Mouse (Mus musculus): Measurements from ENCODE around the gene Cyld. TPM values are rescaled to one million over a fixed set of nuclear protein-coding genes. Genes with fewer than 3 reads are reported as not detected.

Cyld gene
- polyA plus RNA-seq, 1 experiment from 2014 or later = 16.8 TPM

DNA sequence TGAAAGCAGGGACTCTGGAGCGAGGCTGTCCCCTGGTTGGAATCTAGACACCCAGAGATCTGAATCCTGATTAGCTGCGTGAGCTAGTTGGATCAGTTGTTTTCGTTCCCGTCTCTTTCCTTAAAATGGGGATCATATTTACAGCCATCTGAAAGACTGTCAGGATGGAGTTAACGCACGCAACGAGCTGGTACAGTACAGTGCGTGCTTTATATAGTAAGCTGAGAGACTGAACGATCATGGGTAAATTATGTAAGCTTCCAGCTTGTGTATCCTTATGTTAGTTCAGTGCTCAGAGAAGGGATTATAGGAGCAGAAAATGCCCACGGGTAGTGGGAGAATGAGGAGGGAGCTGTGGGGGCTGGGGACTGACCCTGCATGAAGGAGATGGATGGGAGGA is 25.3 kb upstream of the Cyld start:
- H3K9ac ChIP-seq (replicated peaks) = no peak overlapping the region
- no peak overlapping the region for H3K4me2 ChIP-seq (replicated peaks)
- 75% methylated on average over 10 of the region's 10 CpGs for WGBS
- H3K4me3 ChIP-seq = no peak overlapping the region
- ATAC-seq (replicated peaks) = no peak
- H3K4me1 ChIP-seq = peaks cover 12% of the 10 kb centered on the region
- H3K9me3 ChIP-seq = no peaks in the 10 kb centered on the region
- no peaks in the 10 kb centered on the region for H3K27me3 ChIP-seq
- no peaks in the 10 kb centered on the region for H3K36me3 ChIP-seq
- peak overlapping the region; percentile 33; the same call in 1 of the 2 replicates for H3K27ac ChIP-seq (replicated peaks)

DNA sequence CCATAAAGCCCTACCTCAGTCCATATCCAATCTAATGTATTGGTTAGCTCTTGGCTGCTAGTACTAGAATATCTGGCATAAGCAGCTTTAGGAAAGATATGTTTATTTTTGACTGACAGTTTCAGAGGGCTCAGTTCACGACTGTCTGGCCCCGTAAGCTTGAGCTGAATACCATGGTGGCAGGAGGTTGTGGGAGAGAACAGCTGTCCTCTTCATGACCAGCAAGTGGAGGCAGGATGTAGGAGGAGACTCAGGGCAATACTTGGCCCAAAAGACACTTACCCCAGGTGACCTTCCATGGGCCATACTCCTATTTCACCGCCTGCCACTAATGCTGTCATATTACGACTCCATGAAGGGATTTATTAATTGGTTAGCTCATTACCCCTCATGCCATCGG is 23.0 kb upstream of the Cyld start:
- Histone ChIP-seq H3K27ac (replicated peaks) (no peak overlapping the region), H3K4me2 (replicated peaks) (no peak overlapping the region), H3K27me3 (no peaks in the 10 kb centered on the region), H3K4me3 (no peak overlapping the region), H3K9me3 (no peaks in the 10 kb centered on the region), H3K9ac (replicated peaks) (no peak overlapping the region), H3K4me1 (peaks cover 14% of the 10 kb centered on the region), H3K36me3 (no peaks in the 10 kb centered on the region)
- WGBS = 82% methylated on average over 5 of the region's 5 CpGs
- no peak for ATAC-seq (replicated peaks)

DNA sequence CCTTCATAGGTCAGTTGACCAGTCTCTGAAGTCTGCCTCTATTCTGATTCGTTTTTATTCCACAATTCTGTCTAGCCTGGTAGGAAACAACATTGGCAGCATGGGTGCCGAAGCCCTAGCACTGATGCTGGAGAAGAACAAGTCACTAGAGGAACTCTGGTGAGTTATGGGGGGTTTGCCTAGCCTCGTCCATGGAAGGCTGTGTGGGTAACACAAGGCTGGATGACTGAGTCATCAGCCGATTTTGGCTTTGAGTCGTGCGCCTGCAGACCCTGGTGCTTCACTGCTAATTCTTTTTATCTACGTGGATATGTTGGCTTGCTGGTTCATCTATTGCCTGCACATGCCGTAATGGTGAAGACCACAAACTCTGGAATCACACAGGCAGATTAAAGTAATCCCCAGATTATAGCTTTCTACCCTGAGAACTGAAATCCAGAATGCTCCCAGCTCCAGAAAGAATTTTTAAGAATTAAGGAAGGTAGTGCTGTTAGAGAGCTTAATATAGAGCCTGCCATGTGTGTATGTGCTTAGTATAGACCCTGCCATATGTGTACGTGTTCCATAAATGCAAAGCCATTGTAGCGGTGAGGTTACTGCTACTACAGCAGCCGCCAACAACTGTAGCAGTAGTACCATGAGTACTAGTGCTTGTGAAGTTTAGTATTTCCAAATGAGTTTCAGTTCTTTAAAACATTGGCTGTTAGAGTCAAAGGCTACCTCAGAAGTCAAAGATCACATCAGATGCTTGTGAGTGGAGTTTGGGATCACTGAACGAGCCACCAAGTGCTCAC is 21.3 kb upstream of the Cyld start:
- Histone ChIP-seq H3K4me2 (replicated peaks) (no peak overlapping the region), H3K36me3 (no peaks in the 10 kb centered on the region), H3K9me3 (no peaks in the 10 kb centered on the region), H3K27ac (replicated peaks) (no peak overlapping the region), H3K4me3 (no peak overlapping the region), H3K9ac (replicated peaks) (no peak overlapping the region), H3K4me1 (peaks cover 17% of the 10 kb centered on the region), H3K27me3 (no peaks in the 10 kb centered on the region)
- WGBS = 90% methylated on average over 12 of the region's 12 CpGs
- ATAC-seq (replicated peaks) = no peak

DNA sequence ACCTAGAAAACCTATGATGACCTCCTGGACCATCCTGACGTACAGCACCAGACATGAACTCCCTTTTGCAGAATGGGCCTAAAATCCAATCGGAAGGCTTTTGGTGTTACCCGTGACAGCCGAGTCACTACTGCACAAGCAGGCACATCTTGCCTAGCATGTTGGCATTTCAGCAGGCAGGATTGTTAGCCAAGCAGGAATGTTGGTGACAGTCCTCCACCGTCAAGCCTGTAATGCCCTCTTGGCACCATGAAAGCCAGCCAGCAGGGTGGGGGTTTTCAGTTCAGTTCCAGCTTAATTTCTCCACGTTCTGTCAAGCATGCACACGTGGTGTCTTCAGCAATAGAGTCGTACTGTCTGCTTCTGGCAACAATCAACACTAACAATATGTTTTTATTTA is 19.8 kb upstream of the Cyld start:
- no peak overlapping the region for H3K27ac ChIP-seq (replicated peaks)
- H3K9me3 ChIP-seq = no peaks in the 10 kb centered on the region
- 57% methylated on average over 8 of the region's 8 CpGs for WGBS
- H3K4me1 ChIP-seq = peaks cover 17% of the 10 kb centered on the region
- no peak overlapping the region for H3K4me3 ChIP-seq
- no peak overlapping the region for H3K9ac ChIP-seq (replicated peaks)
- no peak overlapping the region for H3K4me2 ChIP-seq (replicated peaks)
- ATAC-seq (replicated peaks) = no peak
- H3K27me3 ChIP-seq = no peaks in the 10 kb centered on the region
- H3K36me3 ChIP-seq = no peaks in the 10 kb centered on the region

DNA sequence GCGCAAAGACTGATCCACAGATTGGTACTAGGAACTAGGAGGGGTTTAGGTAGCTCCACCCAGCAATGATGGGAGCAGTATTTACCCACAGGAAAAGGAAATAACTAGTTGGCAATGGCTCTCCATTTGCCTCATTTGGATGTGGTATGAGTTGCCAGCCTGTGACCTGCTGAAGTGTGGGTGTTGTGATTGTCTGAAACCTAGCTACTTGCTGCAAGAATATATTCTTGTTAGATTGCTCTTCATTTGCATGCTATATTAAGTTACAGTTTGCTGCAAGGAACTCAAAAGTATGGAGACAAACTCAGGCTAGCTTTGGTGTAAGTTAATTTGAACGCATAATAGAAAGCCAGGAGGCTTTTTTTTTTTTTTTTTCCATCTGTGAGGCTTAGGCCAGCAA is 16.3 kb upstream of the Cyld start:
- Histone ChIP-seq H3K4me2 (replicated peaks) (no peak overlapping the region), H3K4me3 (no peak overlapping the region), H3K4me1 (peaks cover 17% of the 10 kb centered on the region), H3K27me3 (no peaks in the 10 kb centered on the region), H3K36me3 (no peaks in the 10 kb centered on the region), H3K27ac (replicated peaks) (no peak overlapping the region), H3K9ac (replicated peaks) (no peak overlapping the region), H3K9me3 (no peaks in the 10 kb centered on the region)
- WGBS = 97% methylated on average over 2 of the region's 2 CpGs
- no peak for ATAC-seq (replicated peaks)

DNA sequence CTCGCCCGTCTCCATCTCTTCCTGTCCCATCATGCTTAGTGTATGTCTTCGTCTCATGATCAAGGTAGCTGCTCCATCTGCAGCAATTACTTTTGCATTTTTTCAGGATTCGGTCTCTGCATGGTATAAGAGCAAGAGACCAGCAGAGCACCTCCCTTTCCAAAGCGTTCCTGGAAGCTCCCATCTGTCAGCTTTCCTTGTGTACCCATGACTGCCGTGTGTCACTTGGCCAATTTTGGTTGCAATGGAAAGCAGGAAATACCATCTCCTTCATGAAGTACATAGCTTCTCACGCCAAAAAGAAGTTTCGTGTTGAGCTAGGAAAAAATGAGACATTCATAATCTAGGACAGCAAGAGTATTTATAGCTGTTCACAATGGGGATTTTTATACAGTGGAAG is 15.8 kb upstream of the Cyld start:
- no peaks in the 10 kb centered on the region for H3K9me3 ChIP-seq
- ATAC-seq (replicated peaks) = no peak
- no peaks in the 10 kb centered on the region for H3K36me3 ChIP-seq
- H3K9ac ChIP-seq (replicated peaks) = no peak overlapping the region
- no peak overlapping the region for H3K4me2 ChIP-seq (replicated peaks)
- no peaks in the 10 kb centered on the region for H3K27me3 ChIP-seq
- WGBS = 85% methylated on average over 8 of the region's 8 CpGs
- H3K4me1 ChIP-seq = peaks cover 17% of the 10 kb centered on the region
- no peak overlapping the region for H3K27ac ChIP-seq (replicated peaks)
- H3K4me3 ChIP-seq = no peak overlapping the region

DNA sequence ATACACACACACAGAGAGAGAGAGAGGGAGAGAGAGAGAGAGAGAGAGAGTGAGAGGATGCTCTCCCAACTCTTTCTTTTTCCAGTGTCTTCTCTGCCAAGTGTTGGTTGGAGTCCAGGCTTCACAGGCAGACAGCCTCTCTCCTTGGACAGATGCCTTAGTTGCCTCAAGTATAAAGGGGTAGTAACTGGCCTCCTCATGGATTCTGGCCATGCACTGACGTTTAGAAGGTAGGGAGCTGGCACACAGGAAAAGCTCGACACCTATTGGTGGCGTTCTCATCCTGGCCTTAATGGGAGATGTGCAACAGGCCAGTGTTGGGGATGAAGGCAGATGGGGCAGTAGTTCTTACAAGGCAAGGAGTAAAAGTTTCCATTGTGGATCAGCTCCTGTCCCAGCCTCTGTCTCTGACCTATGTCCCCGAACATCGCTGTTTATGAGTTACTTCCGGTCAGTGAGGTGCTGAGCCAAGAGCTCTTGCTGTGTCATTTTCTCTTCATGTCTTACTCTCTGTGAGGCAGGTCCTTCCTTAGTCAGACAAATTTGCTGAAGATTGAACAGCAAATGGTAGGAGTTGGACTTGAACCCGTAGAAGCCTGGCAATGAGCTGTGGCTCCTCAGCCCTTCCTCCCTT is 13.1 kb upstream of the Cyld start:
- H3K9ac ChIP-seq (replicated peaks) = no peak overlapping the region
- H3K9me3 ChIP-seq = no peaks in the 10 kb centered on the region
- H3K4me2 ChIP-seq (replicated peaks) = no peak overlapping the region
- no peak for ATAC-seq (replicated peaks)
- H3K4me3 ChIP-seq = no peak overlapping the region
- no peak overlapping the region for H3K27ac ChIP-seq (replicated peaks)
- peaks cover 5% of the 10 kb centered on the region for H3K4me1 ChIP-seq
- H3K27me3 ChIP-seq = no peaks in the 10 kb centered on the region
- H3K36me3 ChIP-seq = no peaks in the 10 kb centered on the region
- 81% methylated on average over 7 of the region's 7 CpGs for WGBS

DNA sequence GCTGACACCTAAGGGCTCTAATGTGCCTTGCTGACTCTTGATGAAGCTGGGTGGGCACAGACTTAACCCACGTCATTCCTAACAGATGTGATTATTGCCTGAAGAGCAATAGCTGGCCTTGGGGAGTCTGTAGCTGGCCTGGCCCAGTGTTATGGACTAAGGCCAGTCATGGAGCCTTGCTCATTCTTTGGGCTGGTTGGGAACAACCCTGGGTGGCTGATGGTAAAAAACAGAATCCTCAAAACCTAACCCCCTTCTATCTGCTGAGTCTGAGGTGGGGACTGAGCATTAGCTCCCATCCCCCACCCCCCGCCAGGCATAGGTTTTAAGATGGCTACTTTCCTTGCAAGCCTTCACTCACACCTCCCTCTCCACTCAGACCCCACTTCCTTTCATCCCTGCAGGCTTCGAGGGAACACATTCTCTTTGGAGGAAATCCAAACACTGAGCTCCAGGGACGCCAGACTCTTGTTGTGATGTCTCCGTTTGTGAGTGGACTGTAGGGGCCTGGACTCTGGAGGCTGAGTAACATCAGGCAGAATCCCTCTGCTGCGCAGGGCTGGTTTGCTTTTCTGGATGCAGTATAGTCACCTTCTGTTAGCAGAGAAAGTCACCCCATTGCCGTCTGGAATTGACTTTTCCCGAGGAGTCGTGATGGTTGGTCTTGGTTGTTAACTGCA is 10.5 kb upstream of the Cyld start:
- ATAC-seq (replicated peaks) = no peak
- H3K27ac ChIP-seq (replicated peaks) = no peak overlapping the region
- no peak overlapping the region for H3K4me2 ChIP-seq (replicated peaks)
- H3K4me1 ChIP-seq = no peaks in the 10 kb centered on the region
- H3K4me3 ChIP-seq = no peak overlapping the region
- WGBS = 76% methylated on average over 9 of the region's 9 CpGs
- H3K9me3 ChIP-seq = no peaks in the 10 kb centered on the region
- H3K27me3 ChIP-seq = no peaks in the 10 kb centered on the region
- H3K36me3 ChIP-seq = no peaks in the 10 kb centered on the region
- H3K9ac ChIP-seq (replicated peaks) = no peak overlapping the region

DNA sequence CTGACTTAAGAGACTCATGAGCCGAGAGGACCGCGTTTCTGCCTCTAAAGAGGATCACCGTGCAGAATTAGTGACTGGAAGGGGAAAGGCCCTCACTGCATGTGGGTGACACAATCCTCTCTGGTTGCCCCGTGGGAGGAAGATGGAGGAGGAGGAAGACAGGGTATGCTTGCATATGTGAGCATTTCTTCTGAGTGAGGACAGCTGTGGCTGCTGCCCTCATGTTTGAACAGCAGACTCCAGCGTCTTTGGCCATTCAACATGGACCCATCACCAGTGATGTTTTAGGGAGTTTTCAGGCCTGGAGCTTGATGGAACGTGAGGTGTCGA is 10.0 kb upstream of the Cyld start:
- Histone ChIP-seq H3K27me3 (no peaks in the 10 kb centered on the region), H3K4me1 (no peaks in the 10 kb centered on the region), H3K27ac (replicated peaks) (no peak overlapping the region), H3K9me3 (no peaks in the 10 kb centered on the region), H3K4me3 (no peak overlapping the region), H3K4me2 (replicated peaks) (no peak overlapping the region), H3K9ac (replicated peaks) (no peak overlapping the region), H3K36me3 (no peaks in the 10 kb centered on the region)
- no peak for ATAC-seq (replicated peaks)
- WGBS = 83% methylated on average over 8 of the region's 8 CpGs

DNA sequence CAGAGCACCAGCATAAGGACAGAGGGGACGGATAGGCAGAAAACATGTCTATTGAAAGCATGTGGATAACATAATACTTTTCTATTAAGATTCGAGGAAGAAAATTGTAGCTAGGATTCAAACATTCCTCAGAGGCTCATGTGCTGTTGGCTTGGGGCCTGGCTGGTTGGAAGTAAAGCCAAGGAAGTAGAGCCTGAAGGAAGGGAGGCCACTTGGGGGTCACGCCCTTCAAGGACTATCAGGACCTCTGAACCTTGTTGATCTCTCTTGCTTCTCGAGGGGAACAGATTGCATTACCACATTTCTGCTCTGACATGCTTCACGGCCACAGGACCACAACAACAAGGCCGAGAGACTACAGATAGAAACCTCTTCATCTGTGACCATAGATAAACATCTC is 7.7 kb upstream of the Cyld start:
- Histone ChIP-seq H3K4me3 (no peak overlapping the region), H3K9me3 (no peaks in the 10 kb centered on the region), H3K27me3 (no peaks in the 10 kb centered on the region), H3K36me3 (no peaks in the 10 kb centered on the region), H3K27ac (replicated peaks) (no peak overlapping the region), H3K4me2 (replicated peaks) (no peak overlapping the region), H3K9ac (replicated peaks) (no peak overlapping the region), H3K4me1 (no peaks in the 10 kb centered on the region)
- 90% methylated on average over 6 of the region's 6 CpGs for WGBS
- no peak for ATAC-seq (replicated peaks)

DNA sequence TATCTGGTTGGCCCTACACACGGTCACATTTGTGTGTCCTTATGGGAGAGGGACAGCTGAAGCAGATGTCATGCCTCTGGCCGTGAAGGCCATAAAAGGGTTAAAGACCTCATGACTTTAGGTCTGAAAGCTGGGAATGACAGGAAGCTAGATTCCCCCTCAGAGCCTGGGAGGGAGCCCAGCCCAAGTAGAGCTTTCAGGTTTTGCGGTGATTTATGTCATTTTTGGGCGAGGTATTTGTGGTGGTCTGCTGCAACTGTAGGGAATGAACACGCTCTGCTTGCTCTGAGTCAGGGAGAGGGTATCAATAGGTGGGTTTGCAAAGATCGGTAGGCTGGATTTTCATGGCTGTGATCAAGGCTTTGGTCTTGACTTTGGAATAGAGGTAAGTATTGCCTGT is 6.9 kb upstream of the Cyld start:
- H3K9ac ChIP-seq (replicated peaks) = no peak overlapping the region
- H3K36me3 ChIP-seq = no peaks in the 10 kb centered on the region
- no peak overlapping the region for H3K27ac ChIP-seq (replicated peaks)
- no peaks in the 10 kb centered on the region; the same call in 1 of the 2 replicates for H3K27me3 ChIP-seq
- H3K9me3 ChIP-seq = no peaks in the 10 kb centered on the region
- no peak overlapping the region for H3K4me2 ChIP-seq (replicated peaks)
- WGBS = 93% methylated on average over 6 of the region's 6 CpGs
- no peaks in the 10 kb centered on the region for H3K4me1 ChIP-seq
- no peak overlapping the region for H3K4me3 ChIP-seq
- ATAC-seq (replicated peaks) = no peak

DNA sequence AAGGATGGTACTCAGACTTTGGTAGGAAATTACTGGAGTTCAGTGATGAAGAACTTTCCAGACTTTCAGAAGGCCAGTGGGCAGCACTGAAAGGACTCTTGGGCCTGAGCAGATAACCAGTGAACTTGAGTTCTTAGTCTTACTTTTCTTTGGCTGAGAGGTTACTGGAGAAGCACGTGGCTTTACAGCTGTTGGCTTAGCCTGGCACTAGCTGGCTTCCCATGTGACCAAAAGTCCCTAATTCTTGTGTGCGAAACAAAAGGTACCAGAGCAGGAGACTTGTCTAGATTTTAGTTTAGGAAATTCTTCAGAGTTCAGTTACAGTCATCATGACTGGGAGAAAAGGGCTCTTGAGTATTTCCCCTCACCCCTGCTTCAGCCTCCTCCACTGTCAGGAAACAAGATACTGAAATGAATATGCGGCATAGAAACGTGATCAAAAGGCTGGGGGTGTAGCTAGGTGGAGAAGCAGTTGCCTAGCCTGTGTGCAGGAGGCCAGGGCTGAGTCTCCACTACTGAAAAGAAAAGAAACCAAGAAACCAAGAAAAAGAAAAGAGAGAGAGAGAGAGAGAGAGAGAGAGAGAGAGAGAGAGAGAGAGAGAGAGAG is 5.4 kb upstream of the Cyld start:
- no peak overlapping the region for H3K9ac ChIP-seq (replicated peaks)
- no peak for ATAC-seq (replicated peaks)
- WGBS = 60% methylated on average over 4 of the region's 4 CpGs

More for the DNA sequence above, 5.4 kb upstream of the Cyld start:
- Histone ChIP-seq H3K27me3 (no peaks in the 10 kb centered on the region; the same call in 1 of the 2 replicates), H3K27ac (replicated peaks) (no peak overlapping the region), H3K36me3 (no peaks in the 10 kb centered on the region), H3K9me3 (no peaks in the 10 kb centered on the region), H3K4me2 (replicated peaks) (no peak overlapping the region), H3K4me1 (peaks cover 6% of the 10 kb centered on the region; the same call in 1 of the 2 replicates), H3K4me3 (no peak overlapping the region)
